Mouse (Mus musculus): ENCODE data around the gene Olfr1480. TPM values are rescaled to one million over a fixed set of nuclear protein-coding genes. Genes with fewer than 3 reads are reported as not detected.

The Olfr1480 gene
- not detected in 2 replicates for polyA plus RNA-seq (2015; fragmentation: Nextera tagmentation; extraction: Ambion mirVana)

- Histone ChIP-seq H3K9me3 (replicated peaks) (0 out of 2 replicates have a peak, but pooled peaks cover 14% of the 10 kb centered on the region), H3K4me3 (replicated peaks) (no peak within 1 kb of the TSS), H3K36me3 (no peaks in the 10 kb centered on the region), H3K4me2 (no peak within 1 kb of the TSS), H3K27me3 (replicated peaks) (no peaks in the 10 kb centered on the region), H3K9ac (replicated peaks) (no peak within 1 kb of the TSS), H3K27ac (replicated peaks) (no peak within 1 kb of the TSS), H3K4me1 (no peaks in the 10 kb centered on the region)
- no peak for ATAC-seq (ENCODE audit: low FRiP score)
- WGBS, result 94% methylated on average over 2 of the region's 2 CpGs
Measured at GRCm38 (mm10) chr19:13527613-13528012, at the start of gene Olfr1480. Gene Olfr1480 (plus strand): TSS chr19:13527913.

- no peaks in the 10 kb centered on the region for H3K36me3 ChIP-seq
- no peaks in the 10 kb centered on the region for H3K4me1 ChIP-seq
- no peaks in the 10 kb centered on the region for H3K27me3 ChIP-seq (replicated peaks)
- no peak within 1 kb of the TSS for H3K27ac ChIP-seq (replicated peaks)
- no peak for ATAC-seq (ENCODE audit: low FRiP score)
- H3K9me3 ChIP-seq (replicated peaks), result no peaks in the 10 kb centered on the region
- H3K9ac ChIP-seq (replicated peaks), result no peak within 1 kb of the TSS
- no peak within 1 kb of the TSS for H3K4me3 ChIP-seq (replicated peaks)
- no peak within 1 kb of the TSS for H3K4me2 ChIP-seq
Measured at GRCm38 (mm10) chr19:13480096-13480495, 47.6 kb upstream of the Olfr1480 start, which contains the start of gene Olfr1475. Gene Olfr1475 (minus strand): TSS chr19:13480196.

GRCm38 (mm10) chr19:13500246-13500645, 27.5 kb upstream of the Olfr1480 start, which contains the start of gene Olfr1477:
Gene Olfr1477 (plus strand): TSS chr19:13500546.
- no peak for ATAC-seq (ENCODE audit: low FRiP score)
- peaks cover 6% of the 10 kb centered on the region; the same call in 1 of the 2 replicates for H3K9me3 ChIP-seq (replicated peaks)
- no peaks in the 10 kb centered on the region for H3K4me1 ChIP-seq
- whole genome bisulfite sequencing, result 80% methylated on average over 3 of the region's 3 CpGs
- no peak within 1 kb of the TSS for H3K4me2 ChIP-seq
- no peak within 1 kb of the TSS for H3K27ac ChIP-seq (replicated peaks)
- no peaks in the 10 kb centered on the region for H3K27me3 ChIP-seq (replicated peaks)
- no peaks in the 10 kb centered on the region for H3K36me3 ChIP-seq
- no peak within 1 kb of the TSS for H3K9ac ChIP-seq (replicated peaks)
- H3K4me3 ChIP-seq (replicated peaks), result no peak within 1 kb of the TSS

Other genes starting within 250 kb of the Olfr1480 start
- gene Olfr1465, start 212.4 kb upstream of the Olfr1480 start, polyA plus RNA-seq (2015; fragmentation: Nextera tagmentation; extraction: Ambion mirVana), result not detected in 2 replicates
- gene Olfr1466, start 189.1 kb upstream of the Olfr1480 start, polyA plus RNA-seq (2015; fragmentation: Nextera tagmentation; extraction: Ambion mirVana), result not detected in 2 replicates
- gene Olfr1467, start 165.7 kb upstream of the Olfr1480 start, polyA plus RNA-seq (2015; fragmentation: Nextera tagmentation; extraction: Ambion mirVana), result not detected in 2 replicates
- not detected in 2 replicates for gene Olfr1469, start 120.1 kb upstream of the Olfr1480 start, polyA plus RNA-seq (2015; fragmentation: Nextera tagmentation; extraction: Ambion mirVana)
- gene Olfr1471, start 84.5 kb upstream of the Olfr1480 start, polyA plus RNA-seq (2015; fragmentation: Nextera tagmentation; extraction: Ambion mirVana), result not detected in 2 replicates
- gene Olfr1472, start 71.8 kb upstream of the Olfr1480 start, polyA plus RNA-seq (2015; fragmentation: Nextera tagmentation; extraction: Ambion mirVana), result not detected in 2 replicates
- not detected in 2 replicates for gene Olfr1474, start 58.3 kb upstream of the Olfr1480 start, polyA plus RNA-seq (2015; fragmentation: Nextera tagmentation; extraction: Ambion mirVana)
- gene Olfr1475, start 47.7 kb upstream of the Olfr1480 start, polyA plus RNA-seq (2015; fragmentation: Nextera tagmentation; extraction: Ambion mirVana), result not detected in 2 replicates
- not detected in 2 replicates for gene Olfr1477, start 27.4 kb upstream of the Olfr1480 start, polyA plus RNA-seq (2015; fragmentation: Nextera tagmentation; extraction: Ambion mirVana)
- not detected in 2 replicates for gene Olfr1484, start 55.6 kb downstream of the Olfr1480 start, polyA plus RNA-seq (2015; fragmentation: Nextera tagmentation; extraction: Ambion mirVana)
- gene Olfr1487, start 89.5 kb downstream of the Olfr1480 start, polyA plus RNA-seq (2015; fragmentation: Nextera tagmentation; extraction: Ambion mirVana), result not detected in 2 replicates
- gene Olfr1489, start 103.7 kb downstream of the Olfr1480 start, polyA plus RNA-seq (2015; fragmentation: Nextera tagmentation; extraction: Ambion mirVana), result not detected in 2 replicates
- not detected in 2 replicates for gene Olfr1490, start 123.2 kb downstream of the Olfr1480 start, polyA plus RNA-seq (2015; fragmentation: Nextera tagmentation; extraction: Ambion mirVana)
- gene Olfr1491, start 169.4 kb downstream of the Olfr1480 start, polyA plus RNA-seq (2015; fragmentation: Nextera tagmentation; extraction: Ambion mirVana), result not detected in 2 replicates
- not detected in 2 replicates for gene Olfr1493-ps1, start 195.4 kb downstream of the Olfr1480 start, polyA plus RNA-seq (2015; fragmentation: Nextera tagmentation; extraction: Ambion mirVana)
- not detected in 2 replicates for gene Olfr1494, start 211.8 kb downstream of the Olfr1480 start, polyA plus RNA-seq (2015; fragmentation: Nextera tagmentation; extraction: Ambion mirVana)
- gene Olfr1495, start 236.7 kb downstream of the Olfr1480 start, polyA plus RNA-seq (2015; fragmentation: Nextera tagmentation; extraction: Ambion mirVana), result not detected in 2 replicates
- not detected in 2 replicates for gene Olfr1496, start 250.0 kb downstream of the Olfr1480 start, polyA plus RNA-seq (2015; fragmentation: Nextera tagmentation; extraction: Ambion mirVana)